Mouse (Mus musculus): ENCODE results near the gene Slc35c2.

Slc35c2 gene

GRCm38 (mm10) chr2:165238416-165239145, 49.1 kb downstream of the Slc35c2 start:
- no peak for DNase-seq (ENCODE audit: low spot score)

DNA sequence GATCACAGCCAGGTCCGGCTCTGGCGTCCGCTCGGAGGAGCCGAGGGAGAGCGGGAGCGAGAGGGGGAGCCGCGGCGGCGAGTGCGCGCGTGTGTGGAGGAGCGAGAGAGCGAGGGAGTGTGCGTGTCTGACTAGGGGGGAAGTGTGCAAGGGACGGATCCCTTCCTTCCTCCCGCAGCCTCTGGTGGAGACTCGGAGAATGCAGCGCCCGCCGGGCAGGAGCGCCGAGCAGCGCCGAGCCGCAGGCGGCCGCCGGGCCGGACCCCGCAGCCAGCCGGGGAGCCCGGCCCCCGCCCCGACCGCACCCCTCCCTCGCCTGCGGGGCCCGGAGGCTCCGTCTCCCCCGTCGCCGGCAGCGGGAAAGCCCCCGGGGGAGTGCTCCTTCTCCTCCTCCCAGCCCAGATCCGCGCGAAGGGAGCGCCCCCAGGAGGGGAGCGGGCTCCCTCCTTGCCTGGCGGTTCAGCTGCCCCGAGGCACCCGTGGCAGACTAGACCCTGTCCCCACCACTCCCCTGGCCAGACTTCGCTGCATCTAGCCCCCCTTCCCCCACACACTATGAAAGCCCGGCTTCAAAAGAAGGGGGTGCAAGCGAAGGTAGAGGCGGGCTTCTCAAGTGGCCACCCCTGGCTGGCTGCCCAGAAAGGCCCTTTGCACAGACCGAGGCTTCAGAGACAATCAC, 52.9 kb downstream of the Slc35c2 start, which contains the start of gene Cdh22:
Gene Cdh22, minus strand, starts transcription at position 241 of the 679 bp plus-strand sequence.
- DNase-seq (ENCODE audit: low spot score) = peak; percentile 47

GRCm38 (mm10) chr2:165234291-165234612, 53.4 kb downstream of the Slc35c2 start:
- no peak for DNase-seq (ENCODE audit: low spot score)

- DNase-seq (ENCODE audit: low spot score) = no peak
These were observed 54.0 kb downstream of the Slc35c2 start for GRCm38 (mm10) chr2:165233491-165234290.

DNA sequence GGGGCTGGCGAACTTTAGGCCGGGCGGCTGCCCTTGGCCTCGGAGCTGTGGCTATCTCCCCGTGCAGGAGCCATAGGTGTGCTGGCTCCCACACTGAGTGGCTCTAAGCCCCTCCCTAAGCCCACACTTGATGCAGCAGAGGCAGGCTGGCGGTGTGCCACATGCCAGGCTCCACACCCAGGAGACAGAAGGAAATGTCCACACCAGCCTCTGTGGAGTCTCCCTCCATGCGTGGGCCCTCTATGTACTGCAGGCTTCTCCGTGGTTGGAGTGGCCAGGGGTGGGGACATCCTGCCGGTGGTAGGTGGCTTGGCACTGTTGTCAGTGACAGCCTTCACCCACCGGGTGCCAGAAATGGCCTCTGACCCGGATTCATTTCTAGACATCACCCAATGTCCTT, 58.6 kb downstream of the Slc35c2 start:
- no peak for DNase-seq (ENCODE audit: low spot score)
